Mouse (Mus musculus): Measurements from ENCODE around the gene Eef2. TPM values are rescaled to one million over a fixed set of nuclear protein-coding genes. Genes with fewer than 3 reads are reported as not detected.

Gene Eef2
- polyA plus RNA-seq, 1 experiment from 2014 or later = 282 TPM

Other genes starting within 250 kb of the Eef2 start
- gene Gadd45b, start 246.6 kb upstream of the Eef2 start, polyA plus RNA-seq (2015; fragmentation: Nextera tagmentation; extraction: Ambion mirVana) = 4.0 and 5.0 TPM in 2 replicates
- gene Gng7, start 161.7 kb upstream of the Eef2 start, polyA plus RNA-seq (2015; fragmentation: Nextera tagmentation; extraction: Ambion mirVana) = 0.36 and 0.44 TPM in 2 replicates
- not detected in 2 replicates for gene Diras1, start 151.0 kb upstream of the Eef2 start, polyA plus RNA-seq (2015; fragmentation: Nextera tagmentation; extraction: Ambion mirVana)
- gene Slc39a3, start 139.2 kb upstream of the Eef2 start, polyA plus RNA-seq (2015; fragmentation: Nextera tagmentation; extraction: Ambion mirVana) = 5.5 TPM in 2 replicates
- 55.3 and 57.3 TPM in 2 replicates for gene Sgta, start 116.5 kb upstream of the Eef2 start, polyA plus RNA-seq (2015; fragmentation: Nextera tagmentation; extraction: Ambion mirVana)
- gene Thop1, start 106.6 kb upstream of the Eef2 start, polyA plus RNA-seq (2015; fragmentation: Nextera tagmentation; extraction: Ambion mirVana) = 15.5 and 16.6 TPM in 2 replicates
- gene Creb3l3, start 77.8 kb upstream of the Eef2 start, polyA plus RNA-seq (2015; fragmentation: Nextera tagmentation; extraction: Ambion mirVana) = 39.9 and 45.9 TPM in 2 replicates
- 93.8 and 100 TPM in 2 replicates for gene Map2k2, start 70.7 kb upstream of the Eef2 start, polyA plus RNA-seq (2015; fragmentation: Nextera tagmentation; extraction: Ambion mirVana)
- 30.0 and 35.0 TPM in 2 replicates for gene Zbtb7a, start 41.4 kb upstream of the Eef2 start, polyA plus RNA-seq (2015; fragmentation: Nextera tagmentation; extraction: Ambion mirVana)
- 21.8 and 22.1 TPM in 2 replicates for gene Pias4, start 8.7 kb upstream of the Eef2 start, polyA plus RNA-seq (2015; fragmentation: Nextera tagmentation; extraction: Ambion mirVana)
- gene Dapk3, start 6.4 kb downstream of the Eef2 start, polyA plus RNA-seq (2015; fragmentation: Nextera tagmentation; extraction: Ambion mirVana) = 11.0 and 12.2 TPM in 2 replicates
- not detected in 2 replicates for gene 4930442H23Rik, start 7.2 kb downstream of the Eef2 start, polyA plus RNA-seq (2015; fragmentation: Nextera tagmentation; extraction: Ambion mirVana)
- gene Nmrk2, start 25.4 kb downstream of the Eef2 start, polyA plus RNA-seq (2015; fragmentation: Nextera tagmentation; extraction: Ambion mirVana) = 0.05 TPM in 1 of 2 replicates, not detected in the other
- gene Atcay, start 54.2 kb downstream of the Eef2 start, polyA plus RNA-seq (2015; fragmentation: Nextera tagmentation; extraction: Ambion mirVana) = 0.02 and 0.04 TPM in 2 replicates
- gene Zfr2, start 56.5 kb downstream of the Eef2 start, polyA plus RNA-seq (2015; fragmentation: Nextera tagmentation; extraction: Ambion mirVana) = 0.59 and 1.1 TPM in 2 replicates
- gene Matk, start 76.3 kb downstream of the Eef2 start, polyA plus RNA-seq (2015; fragmentation: Nextera tagmentation; extraction: Ambion mirVana) = 1.6 and 1.8 TPM in 2 replicates
- 80.0 and 88.1 TPM in 2 replicates for gene Mrpl54, start 90.3 kb downstream of the Eef2 start, polyA plus RNA-seq (2015; fragmentation: Nextera tagmentation; extraction: Ambion mirVana)
- 24.2 and 26.3 TPM in 2 replicates for gene Apba3, start 90.3 kb downstream of the Eef2 start, polyA plus RNA-seq (2015; fragmentation: Nextera tagmentation; extraction: Ambion mirVana)
- 0.82 and 1.4 TPM in 2 replicates for gene Tjp3, start 115.0 kb downstream of the Eef2 start, polyA plus RNA-seq (2015; fragmentation: Nextera tagmentation; extraction: Ambion mirVana)
- gene Pip5k1c, start 116.3 kb downstream of the Eef2 start, polyA plus RNA-seq (2015; fragmentation: Nextera tagmentation; extraction: Ambion mirVana) = 13.9 and 14.7 TPM in 2 replicates
- gene Cactin, start 144.5 kb downstream of the Eef2 start, polyA plus RNA-seq (2015; fragmentation: Nextera tagmentation; extraction: Ambion mirVana) = 18.4 and 18.7 TPM in 2 replicates
- gene Tbxa2r, start 152.1 kb downstream of the Eef2 start, polyA plus RNA-seq (2015; fragmentation: Nextera tagmentation; extraction: Ambion mirVana) = 4.3 and 4.5 TPM in 2 replicates
- gene Gipc3, start 166.6 kb downstream of the Eef2 start, polyA plus RNA-seq (2015; fragmentation: Nextera tagmentation; extraction: Ambion mirVana) = not detected in 2 replicates
- gene Hmg20b, start 173.8 kb downstream of the Eef2 start, polyA plus RNA-seq (2015; fragmentation: Nextera tagmentation; extraction: Ambion mirVana) = 19.8 and 22.5 TPM in 2 replicates
- 9.2 and 11.9 TPM in 2 replicates for gene Mfsd12, start 180.9 kb downstream of the Eef2 start, polyA plus RNA-seq (2015; fragmentation: Nextera tagmentation; extraction: Ambion mirVana)
- gene 4930404N11Rik, start 189.2 kb downstream of the Eef2 start, polyA plus RNA-seq (2015; fragmentation: Nextera tagmentation; extraction: Ambion mirVana) = 1.9 and 2.5 TPM in 2 replicates
- gene Fzr1, start 201.9 kb downstream of the Eef2 start, polyA plus RNA-seq (2015; fragmentation: Nextera tagmentation; extraction: Ambion mirVana) = 128 and 138 TPM in 2 replicates
- 46.3 and 48.3 TPM in 2 replicates for gene Dohh, start 207.8 kb downstream of the Eef2 start, polyA plus RNA-seq (2015; fragmentation: Nextera tagmentation; extraction: Ambion mirVana)
- gene Gm48551, start 207.8 kb downstream of the Eef2 start, polyA plus RNA-seq (2015; fragmentation: Nextera tagmentation; extraction: Ambion mirVana) = 0.54 and 0.55 TPM in 2 replicates
- 0.44 and 0.48 TPM in 2 replicates for gene Gm48552, start 212.4 kb downstream of the Eef2 start, polyA plus RNA-seq (2015; fragmentation: Nextera tagmentation; extraction: Ambion mirVana)
- gene Smim24, start 216.4 kb downstream of the Eef2 start, polyA plus RNA-seq (2015; fragmentation: Nextera tagmentation; extraction: Ambion mirVana) = 1.7 and 4.1 TPM in 2 replicates